Mouse (Mus musculus) spleen, adult 2 months (tissue): ENCODE measurements at regions not wholly inside any gene's neighbourhood (a gene's known extent, or its start where the extent isn't known, plus 50 kb on each side); places are given as distances from the start of the nearest gene placed in this dataset.

Experiments used
- CTCF ChIP-seq: fragments of 200-500 bp; IDR thresholded peaks from 2 replicates; pipeline ENCODE4 v1.5.1; 2011; ENCODE audit warnings: mild to moderate bottlenecking, inconsistent platforms; ENCODE audit not compliant: insufficient read depth, insufficient read length, insufficient replicate concordance; ENCODE audit errors: extremely low read depth
- POLR2A ChIP-seq: fragments of 200-500 bp; IDR thresholded peaks from 2 replicates; pipeline ENCODE4 v1.6.1; 2011; ENCODE audit warnings: low read depth, low read length, inconsistent platforms

DNA sequence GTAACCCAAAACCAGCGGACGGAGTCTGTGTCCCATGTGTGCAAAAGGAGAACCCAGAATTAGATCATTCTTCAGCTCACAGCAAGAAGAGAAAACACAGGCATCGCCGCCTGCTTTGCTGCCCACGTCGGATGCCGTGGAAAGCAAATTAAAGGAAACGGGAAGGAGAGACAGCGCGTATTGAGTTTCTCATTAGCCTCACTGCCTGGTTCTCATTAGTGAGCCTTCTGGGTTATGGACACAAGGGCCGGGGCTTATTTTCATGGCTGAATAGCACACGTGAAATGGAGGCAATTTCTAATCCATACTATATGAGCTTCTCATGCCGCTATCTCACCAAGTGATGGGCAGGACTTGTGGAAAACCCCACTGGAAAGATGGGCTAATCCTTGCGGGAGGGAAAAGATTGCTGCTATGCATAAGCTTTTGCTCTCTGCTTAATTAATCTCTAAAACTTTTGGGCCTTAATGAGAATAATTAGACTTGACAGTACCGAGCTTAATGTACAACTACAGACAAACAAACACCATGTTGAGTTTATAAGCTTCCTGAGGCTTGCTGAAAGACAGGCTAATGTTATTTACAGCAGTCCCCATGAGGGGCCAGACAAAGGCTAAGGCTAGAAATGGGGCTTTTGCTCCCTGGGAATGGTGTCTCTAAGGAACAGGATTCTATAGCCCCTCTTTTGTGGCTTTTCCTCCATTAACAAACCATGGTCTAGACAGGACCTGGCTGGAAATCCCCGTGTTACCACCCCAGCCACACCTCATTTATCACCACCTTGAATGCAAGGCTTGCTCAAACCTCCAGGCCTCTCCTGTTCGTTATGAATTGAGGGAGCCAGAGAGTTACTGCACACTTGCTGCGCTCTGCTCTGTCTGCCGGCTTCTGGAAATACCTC is 145.8 kb downstream of the Cd83 start:
- TF ChIP-seq POLR2A = no peak
- TF ChIP-seq CTCF = no peak
